Mouse (Mus musculus): ENCODE measurements around the gene Natd1. TPM values are rescaled to one million over a fixed set of nuclear protein-coding genes. Genes with fewer than 3 reads are reported as not detected.
"Not testable (repeated sequence)": the region's sequence is repeated elsewhere in the genome, so short reads cannot be mapped to it uniquely, and the experiment has no call there.

The Natd1 gene
- polyA plus RNA-seq, 1 experiment = 24.8 TPM

DNA sequence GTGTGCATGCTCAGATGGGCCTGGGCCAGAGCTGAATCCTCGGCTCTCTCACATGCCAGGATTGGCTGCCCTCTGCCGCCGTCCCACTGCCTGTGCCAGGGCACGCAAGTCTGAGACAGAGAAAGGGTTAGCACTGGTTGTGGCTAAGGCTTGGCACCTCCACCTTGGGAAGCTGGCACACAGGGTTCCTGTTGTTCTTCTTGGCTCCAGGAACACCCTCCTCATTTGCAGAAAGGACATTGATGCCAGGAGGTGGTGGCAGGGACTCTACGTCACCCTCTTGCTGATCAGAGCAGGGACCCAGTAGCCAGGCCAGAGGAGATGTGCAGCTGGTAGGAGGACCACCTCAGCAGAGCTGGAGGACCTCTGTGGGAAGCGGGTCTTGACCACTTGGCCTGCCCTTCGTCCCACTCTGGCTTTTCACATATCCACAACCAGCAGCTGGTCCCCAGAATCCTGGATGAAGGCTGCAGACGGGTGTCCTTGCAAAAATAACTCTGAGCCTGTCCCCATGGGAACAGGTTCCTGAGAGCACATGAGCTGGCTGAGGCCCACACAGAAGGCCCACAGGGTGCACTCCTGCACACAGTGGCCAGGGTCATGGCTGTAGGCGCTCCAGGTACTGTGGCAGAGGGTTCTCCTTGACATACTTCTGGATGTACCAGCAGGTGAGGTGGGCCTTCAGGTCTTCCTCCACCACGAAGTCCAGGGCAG lies 9.0 kb downstream of the Natd1 start:
- peaks cover 45% of the 10 kb centered on the region for H3K4me1 ChIP-seq (ENCODE audit: control insufficient read depth)
- TF ChIP-seq GATA1 (IDR thresholded peaks at IDR 0.05; ENCODE audit: low read length) = no peak
- TF ChIP-seq TAL1 (IDR thresholded peaks at IDR 0.05; ENCODE audit: low read length) = no peak
- H3K4me3 ChIP-seq (replicated peaks) = no peak overlapping the region
- H3K36me3 ChIP-seq (ENCODE audit: control insufficient read depth) = peaks cover 71% of the 10 kb centered on the region
- no peaks in the 10 kb centered on the region for H3K9me3 ChIP-seq (ENCODE audit: control insufficient read depth, low read length)
- H3K27me3 ChIP-seq (ENCODE audit: control insufficient read depth) = no peaks in the 10 kb centered on the region

- Histone ChIP-seq H3K4me3 (replicated peaks) (no peak overlapping the region), H3K9me3 (ENCODE audit: control insufficient read depth, low read length) (no peaks in the 10 kb centered on the region), H3K27me3 (ENCODE audit: control insufficient read depth) (peaks cover under 1% of the 10 kb centered on the region; the same call in 1 of the 2 replicates), H3K4me1 (ENCODE audit: control insufficient read depth) (peaks cover 29% of the 10 kb centered on the region), H3K36me3 (ENCODE audit: control insufficient read depth) (peaks cover 54% of the 10 kb centered on the region)
- no peak for TF ChIP-seq TAL1 (IDR thresholded peaks at IDR 0.05; ENCODE audit: low read length)
- no peak for TF ChIP-seq GATA1 (IDR thresholded peaks at IDR 0.05; ENCODE audit: low read length)
Observed at GRCm38 (mm10) chr11:60903661-60904061, 10.9 kb downstream of the Natd1 start.

- Histone ChIP-seq H3K4me3 (replicated peaks) (no peak overlapping the region), H3K27me3 (ENCODE audit: control insufficient read depth) (peaks cover 2% of the 10 kb centered on the region; the same call in 1 of the 2 replicates), H3K36me3 (ENCODE audit: control insufficient read depth) (peaks cover 45% of the 10 kb centered on the region), H3K9me3 (ENCODE audit: control insufficient read depth, low read length) (no peaks in the 10 kb centered on the region), H3K4me1 (ENCODE audit: control insufficient read depth) (peaks cover 20% of the 10 kb centered on the region)
- TF ChIP-seq GATA1 (IDR thresholded peaks at IDR 0.05; ENCODE audit: low read length) (no peak), TAL1 (IDR thresholded peaks at IDR 0.05; ENCODE audit: low read length) (no peak)
Observed at GRCm38 (mm10) chr11:60902486-60902885, 12.1 kb downstream of the Natd1 start.

GRCm38 (mm10) chr11:60902001-60902400 lies 12.5 kb downstream of the Natd1 start:
- peaks cover 7% of the 10 kb centered on the region for H3K27me3 ChIP-seq (ENCODE audit: control insufficient read depth)
- H3K4me1 ChIP-seq (ENCODE audit: control insufficient read depth) = peaks cover 19% of the 10 kb centered on the region
- peaks cover 41% of the 10 kb centered on the region for H3K36me3 ChIP-seq (ENCODE audit: control insufficient read depth)
- TF ChIP-seq GATA1 (IDR thresholded peaks at IDR 0.05; ENCODE audit: low read length) (no peak), TAL1 (IDR thresholded peaks at IDR 0.05; ENCODE audit: low read length) (no peak)
- H3K9me3 ChIP-seq (ENCODE audit: control insufficient read depth, low read length) = no peaks in the 10 kb centered on the region
- H3K4me3 ChIP-seq (replicated peaks) = no peak overlapping the region

- Histone ChIP-seq H3K27me3 (ENCODE audit: control insufficient read depth) (peaks cover 14% of the 10 kb centered on the region), H3K4me1 (ENCODE audit: control insufficient read depth) (no peaks in the 10 kb centered on the region; the same call in none of the 2 replicates), H3K4me3 (replicated peaks) (no peak overlapping the region), H3K36me3 (ENCODE audit: control insufficient read depth) (no peaks in the 10 kb centered on the region), H3K9me3 (ENCODE audit: control insufficient read depth, low read length) (no peaks in the 10 kb centered on the region)
- TF ChIP-seq TAL1 (IDR thresholded peaks at IDR 0.05; ENCODE audit: low read length) (no peak), GATA1 (IDR thresholded peaks at IDR 0.05; ENCODE audit: low read length) (no peak)
Observed at GRCm38 (mm10) chr11:60895915-60896314, 18.6 kb downstream of the Natd1 start.

GRCm38 (mm10) chr11:60890744-60891143 lies 23.8 kb downstream of the Natd1 start:
- Histone ChIP-seq H3K4me1 (ENCODE audit: control insufficient read depth) (no peaks in the 10 kb centered on the region; the same call in 1 of the 2 replicates), H3K4me3 (replicated peaks) (no peak overlapping the region), H3K9me3 (ENCODE audit: control insufficient read depth, low read length) (no peaks in the 10 kb centered on the region), H3K27me3 (ENCODE audit: control insufficient read depth) (peaks cover 2% of the 10 kb centered on the region; the same call in 1 of the 2 replicates), H3K36me3 (ENCODE audit: control insufficient read depth) (no peaks in the 10 kb centered on the region)
- TF ChIP-seq TAL1 (IDR thresholded peaks at IDR 0.05; ENCODE audit: low read length) (no peak), GATA1 (IDR thresholded peaks at IDR 0.05; ENCODE audit: low read length) (no peak)

- TF ChIP-seq TAL1 (IDR thresholded peaks at IDR 0.05; ENCODE audit: low read length) = no peak
- TF ChIP-seq GATA1 (IDR thresholded peaks at IDR 0.05; ENCODE audit: low read length) = no peak
- Histone ChIP-seq H3K4me1 (ENCODE audit: control insufficient read depth) (no peaks in the 10 kb centered on the region; the same call in 1 of the 2 replicates), H3K4me3 (replicated peaks) (no peak overlapping the region), H3K27me3 (ENCODE audit: control insufficient read depth) (peaks cover 2% of the 10 kb centered on the region; the same call in 1 of the 2 replicates), H3K9me3 (ENCODE audit: control insufficient read depth, low read length) (no peaks in the 10 kb centered on the region), H3K36me3 (ENCODE audit: control insufficient read depth) (no peaks in the 10 kb centered on the region)
Observed at GRCm38 (mm10) chr11:60890286-60890685, 24.3 kb downstream of the Natd1 start.

DNA sequence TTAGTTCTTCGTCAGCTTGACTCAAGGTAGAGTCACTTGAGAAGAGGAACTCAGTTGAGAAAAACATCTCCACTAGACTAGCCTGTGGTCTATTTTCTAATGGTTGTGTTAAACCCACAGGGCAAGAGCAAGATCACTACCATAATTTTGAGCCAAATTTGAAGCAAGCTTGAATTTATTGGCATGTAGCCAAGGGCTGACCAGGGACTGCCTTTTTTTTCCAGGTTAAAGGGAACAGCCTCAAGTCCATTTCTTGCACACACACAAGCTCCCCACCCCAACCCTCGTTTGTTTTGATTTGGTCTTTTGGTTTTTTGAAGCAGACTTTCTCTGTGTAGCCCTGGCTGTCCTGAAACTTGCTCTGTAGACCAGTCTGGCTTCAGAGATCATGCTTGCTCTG lies 24.7 kb downstream of the Natd1 start:
- TF ChIP-seq TAL1 (IDR thresholded peaks at IDR 0.05; ENCODE audit: low read length) (no peak), GATA1 (IDR thresholded peaks at IDR 0.05; ENCODE audit: low read length) (no peak)
- H3K27me3 ChIP-seq (ENCODE audit: control insufficient read depth) = peaks cover 2% of the 10 kb centered on the region; the same call in 1 of the 2 replicates
- no peak overlapping the region for H3K4me3 ChIP-seq (replicated peaks)
- no peaks in the 10 kb centered on the region for H3K36me3 ChIP-seq (ENCODE audit: control insufficient read depth)
- H3K9me3 ChIP-seq (ENCODE audit: control insufficient read depth, low read length) = no peaks in the 10 kb centered on the region
- H3K4me1 ChIP-seq (ENCODE audit: control insufficient read depth) = no peaks in the 10 kb centered on the region; the same call in 1 of the 2 replicates

DNA sequence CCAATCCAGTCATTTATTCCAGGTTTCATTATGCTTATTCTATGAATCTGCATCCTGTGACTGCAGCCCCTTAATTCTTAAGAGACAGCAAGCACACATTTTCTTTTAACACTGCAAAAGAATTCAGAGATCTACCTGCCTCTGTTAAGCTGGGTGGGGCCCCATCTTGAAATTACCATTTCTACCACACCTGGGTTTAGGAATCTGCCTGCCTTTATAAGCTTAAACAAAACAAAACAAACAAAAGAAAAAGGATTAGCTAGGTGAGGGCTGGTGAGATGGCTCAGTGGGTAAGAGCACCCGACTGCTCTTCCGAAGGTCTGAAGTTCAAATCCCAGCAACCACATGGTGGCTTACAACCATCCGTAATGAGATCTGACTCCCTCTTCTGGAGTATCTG lies 27.6 kb downstream of the Natd1 start:
- H3K9me3 ChIP-seq (ENCODE audit: control insufficient read depth, low read length); H3K4me3 ChIP-seq (replicated peaks); H3K36me3 ChIP-seq (ENCODE audit: control insufficient read depth); H3K27me3 ChIP-seq (ENCODE audit: control insufficient read depth); H3K4me1 ChIP-seq (ENCODE audit: control insufficient read depth): not testable (repeated sequence)
